Mouse (Mus musculus) spleen, postnatal 36 days (tissue): ENCODE results near the gene 4930523C07Rik.

Experiments used
- DNase-seq, 2 experiments: peaks; one replicate each; pipeline ENCODE4 v3.0.0; 2022; ENCODE audit warnings: low spot score in 2 of 2, mixed read lengths in 1 of 2

Gene 4930523C07Rik

DNA sequence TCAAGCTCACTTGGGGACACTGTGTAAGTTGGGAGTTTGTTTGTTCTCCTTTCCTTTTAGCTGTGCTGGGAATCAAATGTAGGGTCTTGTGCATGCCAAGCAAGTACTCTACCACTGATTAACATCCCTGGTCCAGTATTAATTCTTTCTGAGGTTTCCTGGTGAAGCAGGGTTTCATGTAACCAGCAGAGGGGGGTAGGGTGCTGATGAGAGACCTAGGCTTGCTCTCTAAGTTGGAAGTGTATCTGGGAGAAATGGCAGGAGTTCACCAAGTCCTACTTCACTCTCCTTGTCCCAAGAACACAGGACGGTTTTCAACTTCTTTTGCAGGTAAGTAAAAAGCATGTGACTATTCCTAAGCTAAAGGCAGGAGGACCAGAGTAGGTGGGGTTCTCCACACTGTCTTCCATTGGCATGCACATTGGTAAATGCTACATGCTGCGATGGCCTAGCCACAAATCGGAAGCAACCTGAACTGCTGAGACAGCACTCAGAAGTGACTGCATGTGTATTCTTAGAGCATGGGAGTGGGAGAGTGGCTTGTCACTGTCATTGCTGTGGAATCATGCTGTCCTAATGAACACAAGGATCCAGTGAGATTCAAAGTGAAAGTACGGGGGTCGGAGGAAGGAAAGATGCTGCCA is 55.6 kb downstream of the 4930523C07Rik start:
- DNase-seq = no peak

DNA sequence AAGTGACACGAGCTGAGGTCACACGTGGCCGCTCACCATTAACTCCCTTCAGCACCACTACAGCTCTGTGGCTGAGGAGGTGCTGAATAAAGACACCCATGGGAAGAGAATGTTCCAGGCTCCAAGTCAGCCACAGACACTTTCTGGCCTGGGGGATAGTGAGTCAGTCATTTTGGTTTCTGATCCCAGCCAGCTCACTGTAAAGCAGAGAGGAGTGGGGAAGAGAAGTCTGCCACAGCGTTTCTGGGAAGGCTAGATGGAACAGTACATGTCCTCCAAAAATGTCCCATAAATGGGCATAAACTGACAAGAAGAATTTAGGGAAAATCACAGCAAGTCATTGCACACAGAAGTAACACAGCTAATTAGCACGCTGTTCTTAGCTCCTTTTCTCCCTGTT is 56.8 kb downstream of the 4930523C07Rik start:
- DNase-seq = no peak

DNA sequence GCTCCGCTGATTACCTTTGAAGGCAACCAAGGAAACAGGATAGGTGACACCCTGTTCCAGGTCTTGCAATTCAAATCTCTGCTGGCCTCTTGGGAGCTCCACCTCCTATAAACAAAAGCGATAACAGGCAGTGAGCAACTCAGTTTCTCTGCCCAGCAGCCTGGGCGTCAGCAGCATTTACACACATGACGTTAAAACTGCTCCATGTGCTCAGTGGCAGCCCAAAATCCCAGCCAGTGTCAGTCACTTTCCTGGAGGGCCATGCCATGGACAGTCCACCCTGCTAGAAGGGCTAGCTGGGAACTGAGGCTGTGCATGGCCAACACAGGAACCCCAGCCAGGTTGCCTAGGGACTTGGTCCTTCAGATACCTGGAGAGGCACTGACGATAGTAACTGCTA is 61.2 kb downstream of the 4930523C07Rik start:
- DNase-seq = no peak

DNA sequence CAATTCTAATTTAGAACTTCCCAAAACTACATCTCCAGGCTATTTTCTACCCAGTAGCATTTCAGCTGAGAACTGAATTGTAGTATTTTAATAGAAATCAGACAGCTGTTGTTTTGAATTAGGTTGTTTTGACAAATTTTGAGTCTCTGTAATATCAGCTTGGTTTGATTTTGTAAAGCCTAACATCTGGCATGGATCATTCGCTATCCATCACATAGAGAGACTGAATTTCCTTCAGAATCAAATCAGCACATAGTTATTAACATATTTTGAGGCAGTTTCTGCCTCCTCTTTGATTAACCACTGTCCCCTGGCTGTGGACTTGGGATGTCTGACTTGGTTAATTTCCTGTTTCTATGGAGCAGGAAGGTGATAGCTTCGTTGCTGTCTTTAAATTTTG is 64.4 kb downstream of the 4930523C07Rik start:
- no peak for DNase-seq

DNA sequence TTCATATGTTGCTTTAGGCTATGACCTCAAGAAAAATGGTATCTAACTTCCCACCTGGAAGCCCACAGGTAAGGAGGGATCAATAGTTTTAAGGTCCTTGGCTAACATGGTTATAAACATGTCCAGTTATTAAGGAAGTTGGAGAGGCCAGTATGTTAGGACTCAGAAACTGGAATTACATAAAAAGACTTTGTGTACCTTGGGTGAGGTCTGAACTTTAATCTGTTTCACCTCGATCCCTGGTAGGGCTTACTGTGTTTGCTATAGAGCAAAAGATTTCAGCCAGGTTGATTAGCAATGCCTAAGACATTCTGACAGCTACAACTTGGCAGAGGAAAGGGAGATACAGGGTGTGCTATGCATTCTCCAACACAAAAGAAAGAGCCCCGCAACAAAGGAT is 79.8 kb downstream of the 4930523C07Rik start:
- no peak for DNase-seq
